Mouse (Mus musculus) ES-E14 (cell line): ENCODE measurements at regions not wholly inside any gene's neighbourhood (a gene's known extent, or its start where the extent isn't known, plus 50 kb on each side); places are given as distances from the start of the nearest gene placed in this dataset.

ENCODE experiments used
- DNase-seq: peaks from one replicate; pipeline ENCODE4 v3.0.0-alpha.2; 2013; ENCODE audit warnings: low read depth, low spot score
- H3K27ac ChIP-seq: 2 replicates; pipeline ENCODE4 v1.5.1; 2012; ENCODE audit warnings: low read depth, mild to moderate bottlenecking, low read length, moderate library complexity, mixed read lengths; ENCODE audit not compliant: poor library complexity, insufficient read depth, severe bottlenecking
- H3K36me3 ChIP-seq: 2 replicates; pipeline ENCODE4 v1.6.1; 2012; ENCODE audit warnings: mild to moderate bottlenecking, low read length, moderate library complexity, mixed read lengths; ENCODE audit not compliant: control insufficient read depth, poor library complexity, insufficient read depth, severe bottlenecking
- H3K4me1 ChIP-seq, 2 experiments: fragments of 150-350 bp in 1 of 2; sonication (generic) in 1 of 2; 2 replicates each; pipeline ENCODE4 v1.6.1; 2012; ENCODE audit warnings: low read length in 2 of 2, mild to moderate bottlenecking in 1 of 2, mixed read lengths in 1 of 2; ENCODE audit not compliant: control insufficient read depth in 2 of 2, insufficient read depth in 2 of 2, poor library complexity in 1 of 2
- H3K4me3 ChIP-seq, 2 experiments: fragments of 150-350 bp in 1 of 2; sonication (generic) in 1 of 2; 2 replicates each; pipeline ENCODE4 v1.5.1; 2012; ENCODE audit warnings: low read length in 2 of 2, low read depth in 1 of 2, mild to moderate bottlenecking in 1 of 2, mixed read lengths in 1 of 2; ENCODE audit not compliant: insufficient read depth in 1 of 2, poor library complexity in 1 of 2, severe bottlenecking in 1 of 2
- H3K9ac ChIP-seq: 2 replicates; pipeline ENCODE4 v1.6.1; 2012; ENCODE audit warnings: low read depth, mild to moderate bottlenecking, low read length, mixed read lengths; ENCODE audit not compliant: poor library complexity, insufficient read depth, severe bottlenecking
- H3K9me3 ChIP-seq: fragments of 150-350 bp; sonication (generic); 2 replicates; pipeline ENCODE4 v1.6.1; 2012; ENCODE audit warnings: low read depth, mild to moderate bottlenecking, low read length; ENCODE audit not compliant: control insufficient read depth, insufficient read depth
- CHD2 ChIP-seq: IDR thresholded peaks from 2 replicates; pipeline ENCODE4 v1.6.1; 2014; ENCODE audit warnings: mild to moderate bottlenecking, low read depth, low read length, inconsistent platforms
- HCFC1 ChIP-seq: IDR thresholded peaks from 2 replicates; pipeline ENCODE4 v1.6.1; 2012; ENCODE audit warnings: low read length, inconsistent platforms, borderline replicate concordance; ENCODE audit not compliant: insufficient read depth
- MAFK ChIP-seq: IDR thresholded peaks from 2 replicates; pipeline ENCODE4 v1.6.1; 2014; ENCODE audit warnings: mild to moderate bottlenecking, low read depth, low read length, inconsistent platforms; ENCODE audit not compliant: insufficient read depth
- ZC3H11A ChIP-seq: IDR thresholded peaks from 2 replicates; pipeline ENCODE4 v1.6.1; 2012; ENCODE audit warnings: low read depth, mild to moderate bottlenecking, inconsistent platforms, low read length, borderline replicate concordance
- ZNF384 ChIP-seq: IDR thresholded peaks from 2 replicates; pipeline ENCODE4 v1.6.1; 2012; ENCODE audit warnings: low read depth, low read length, inconsistent platforms
- in situ Hi-C, 2 experiments: fragments of 600-800 bp; cut with MboI; formaldehyde crosslinking; loops; one replicate each; pipeline ENCODE4 v1.15.1; 2025; ENCODE audit warnings: low sequenced_read_pairs in 2 of 2, inconsistent platforms in 1 of 2; ENCODE audit not compliant: unreplicated experiment in 2 of 2

GRCm38 (mm10) chr4:31658820-31659219 lies 305.1 kb upstream of the Map3k7 start:
- in situ Hi-C loops = no loop called here
- no peaks in the 10 kb centered on the region for H3K36me3 ChIP-seq
- no peak overlapping the region for H3K9ac ChIP-seq

GRCm38 (mm10) chr4:31660896-31661295 lies 303.0 kb upstream of the Map3k7 start:
- no peak for DNase-seq
- Histone ChIP-seq H3K9me3 (no peaks in the 10 kb centered on the region), H3K36me3 (no peaks in the 10 kb centered on the region), H3K4me3 (no peak overlapping the region), H3K4me1 (0 out of 4 replicates have a peak, but pooled peaks cover 0 to 4% of the 10 kb centered on the region in 2 experiments), H3K27ac (no peak overlapping the region), H3K9ac (no peak overlapping the region)
- in situ Hi-C loops = no loop called here
- TF ChIP-seq HCFC1 = no peak
- TF ChIP-seq CHD2 = no peak
- TF ChIP-seq MAFK = no peak
- no peak for TF ChIP-seq ZC3H11A
- TF ChIP-seq ZNF384 = no peak

More at GRCm38 (mm10) chr4:31658820-31659219, 305.1 kb upstream of the Map3k7 start:
- no peak overlapping the region for H3K27ac ChIP-seq
- H3K4me1 ChIP-seq = peaks cover 0 to 4% of the 10 kb centered on the region in 2 experiments; a peak in 1 of 4 replicates
- no peaks in the 10 kb centered on the region for H3K9me3 ChIP-seq
- H3K4me3 ChIP-seq = no peak overlapping the region
- no peak for DNase-seq
- TF ChIP-seq ZC3H11A (no peak), ZNF384 (no peak), HCFC1 (no peak), CHD2 (no peak), MAFK (no peak)

- no peaks in the 10 kb centered on the region for H3K4me1 ChIP-seq
- no peak overlapping the region for H3K9ac ChIP-seq
- no peak for TF ChIP-seq MAFK
- 0 out of 2 replicates have a peak, but pooled peaks have one; percentile 16 for TF ChIP-seq ZNF384
- H3K27ac ChIP-seq = no peak overlapping the region
- no peaks in the 10 kb centered on the region for H3K36me3 ChIP-seq
- DNase-seq = no peak
- no peaks in the 10 kb centered on the region for H3K9me3 ChIP-seq
- H3K4me3 ChIP-seq = no peak overlapping the region
- in situ Hi-C loops = no loop called here
Measured at GRCm38 (mm10) chr4:31671530-31672170, 292.2 kb upstream of the Map3k7 start.

GRCm38 (mm10) chr4:31672171-31672841 lies 291.6 kb upstream of the Map3k7 start:
- DNase-seq = no peak
- Histone ChIP-seq H3K4me1 (no peaks in the 10 kb centered on the region), H3K4me3 (no peak overlapping the region), H3K9me3 (no peaks in the 10 kb centered on the region), H3K36me3 (no peaks in the 10 kb centered on the region), H3K27ac (no peak overlapping the region), H3K9ac (no peak overlapping the region)
- in situ Hi-C loops = no loop called here
- TF ChIP-seq HCFC1 (no peak), ZNF384 (no peak), MAFK (no peak), ZC3H11A (no peak), CHD2 (no peak)
